Mouse (Mus musculus) frontal cortex, postnatal 36 days (tissue): ENCODE data around the gene Mad2l1bp.

Source experiments
- DNase-seq, 2 experiments: peaks; one replicate each; pipeline ENCODE4 v3.0.0; 2022; ENCODE audit warnings: low spot score in 2 of 2

Gene Mad2l1bp

GRCm38 (mm10) chr17:46110402-46111289 is 42.7 kb downstream of the Mad2l1bp start, which contains the start of gene Mrps18a:
Gene Mrps18a (plus strand): TSS chr17:46110986.
- peak; percentile 85 to 88 for DNase-seq

GRCm38 (mm10) chr17:46108286-46108685 is 45.1 kb downstream of the Mad2l1bp start:
- no peak for DNase-seq

DNA sequence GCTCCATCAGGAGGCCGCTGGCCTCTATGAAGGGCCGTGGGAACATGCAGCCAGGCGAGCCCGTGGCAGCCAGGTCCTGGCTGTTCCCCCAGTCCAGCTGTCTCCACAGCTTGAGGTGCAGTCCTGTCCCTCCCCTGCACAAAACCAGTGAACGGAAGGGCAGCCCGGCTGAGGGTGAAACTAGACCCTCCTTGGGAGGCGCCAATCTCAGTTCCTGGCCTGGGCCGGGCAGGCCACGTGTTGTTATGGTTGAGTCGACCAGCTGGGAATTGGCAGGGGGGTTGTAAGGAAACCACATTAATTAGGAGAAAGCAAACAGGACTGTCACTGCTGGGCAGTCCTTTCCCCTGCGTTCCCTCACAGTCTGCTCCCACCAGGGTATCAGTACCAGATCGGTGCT is 48.9 kb downstream of the Mad2l1bp start:
- DNase-seq: no peak

DNA sequence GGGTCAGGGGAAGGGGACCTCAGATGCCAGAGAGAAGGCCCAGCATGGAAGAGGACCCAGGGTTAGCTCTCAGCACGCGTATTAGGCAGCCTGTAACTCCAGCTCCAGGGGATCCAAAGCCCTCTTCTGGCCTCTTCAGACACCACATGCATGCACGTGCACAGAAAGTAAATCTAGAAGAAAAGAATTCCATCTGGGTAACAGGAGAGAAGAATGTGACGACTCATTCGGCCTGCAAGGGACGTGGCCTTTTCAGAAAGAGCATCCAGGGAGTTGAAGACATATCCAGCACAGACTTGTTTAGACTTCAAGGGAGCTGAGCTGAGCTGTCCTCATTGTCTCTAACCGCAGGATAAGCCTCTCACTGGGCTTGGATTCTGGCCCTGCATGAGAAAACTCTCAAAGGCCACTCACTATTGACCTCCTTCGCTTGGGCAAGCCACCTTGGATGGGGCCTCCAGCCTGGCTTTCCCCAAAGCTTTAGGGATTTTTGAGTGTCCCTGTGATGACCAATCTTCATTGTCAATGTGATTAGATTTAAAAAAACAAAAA is 50.7 kb downstream of the Mad2l1bp start:
- no peak for DNase-seq

- no peak for DNase-seq
Observed at GRCm38 (mm10) chr17:46101906-46102305, 51.4 kb downstream of the Mad2l1bp start.

DNA sequence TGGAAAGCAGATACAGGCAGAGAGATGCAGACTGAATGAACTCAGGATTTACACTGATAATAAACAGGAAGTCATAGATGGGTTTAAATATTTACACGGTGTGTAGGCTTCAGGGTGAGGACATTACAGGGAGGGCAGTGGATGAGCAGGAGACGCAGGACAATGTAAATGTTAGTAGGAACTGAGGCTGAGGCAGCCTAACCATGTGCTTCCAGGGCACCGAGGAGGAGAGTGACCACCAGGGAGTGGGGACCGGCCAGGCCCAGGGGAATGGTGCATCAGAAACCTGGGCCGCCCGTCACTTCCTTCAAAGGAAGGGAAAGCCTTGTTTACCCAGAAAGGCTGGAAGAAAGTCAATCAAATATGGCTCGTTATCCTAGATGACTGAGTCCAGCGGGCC is 54.8 kb downstream of the Mad2l1bp start:
- DNase-seq: no peak
